Mouse (Mus musculus): Measurements from ENCODE around the gene Gm47969.

GRCm38 (mm10) chr1:83034509-83034908, 10.2 kb upstream of the Gm47969 start:
- no peak for TF ChIP-seq CTCF (IDR thresholded peaks at IDR 0.05; ENCODE audit: borderline replicate concordance, insufficient read depth, low read length)
- no peak for TF ChIP-seq POLR2A (IDR thresholded peaks at IDR 0.05; ENCODE audit: low read depth, low read length)

All from embryonic fibroblast, embryonic 13.5 days (primary cell).